Mouse (Mus musculus) lung, embryonic 14.5 days (tissue): Measurements from ENCODE around the gene Mief1. TPM values are rescaled to one million over a fixed set of nuclear protein-coding genes. Genes with fewer than 3 reads are reported as not detected.

ENCODE experiments used
- ATAC-seq: fragments of 200-750 bp; cut with Nextera tagmentation; 2 replicates; pipeline ENCODE4 v1.8.0; 2017; ENCODE audit warnings: mild to moderate bottlenecking, moderate TSS enrichment, moderate library complexity; ENCODE audit not compliant: insufficient read depth
- DNase-seq: peaks from one replicate; pipeline ENCODE4 v3.0.0-alpha.2; 2015
- H3K27ac ChIP-seq: fragments of 300-500 bp; sonication (generic); 2 replicates; pipeline ENCODE4 v1.5.1; 2014; ENCODE audit warnings: low read depth, mild to moderate bottlenecking, moderate library complexity
- H3K27me3 ChIP-seq: fragments of 300-500 bp; sonication (generic); 2 replicates; pipeline ENCODE4 v1.6.1; 2014; ENCODE audit warnings: low read length, control low read depth; ENCODE audit not compliant: insufficient read depth
- H3K36me3 ChIP-seq: fragments of 300-500 bp; sonication (generic); 2 replicates; pipeline ENCODE4 v1.6.1; 2014; ENCODE audit warnings: control low read depth; ENCODE audit not compliant: insufficient read depth
- H3K4me1 ChIP-seq: fragments of 300-500 bp; sonication (generic); 2 replicates; pipeline ENCODE4 v1.6.1; 2014; ENCODE audit warnings: antibody characterized with exemption, control low read depth; ENCODE audit not compliant: insufficient read depth
- H3K4me2 ChIP-seq: fragments of 300-500 bp; sonication (generic); 2 replicates; pipeline ENCODE4 v1.6.1; 2014; ENCODE audit warnings: mild to moderate bottlenecking
- H3K4me3 ChIP-seq: fragments of 300-500 bp; sonication (generic); 2 replicates; pipeline ENCODE4 v1.5.1; 2014; ENCODE audit warnings: low read depth, low read length
- H3K9ac ChIP-seq: fragments of 300-500 bp; sonication (generic); 2 replicates; pipeline ENCODE4 v1.6.1; 2014
- H3K9me3 ChIP-seq: fragments of 300-500 bp; sonication (generic); 2 replicates; pipeline ENCODE4 v1.6.1; 2016; ENCODE audit warnings: low read depth, low read length, control low read depth
- CTCF ChIP-seq: IDR thresholded peaks from 2 replicates; pipeline ENCODE4 v1.5.1; 2016; ENCODE audit warnings: antibody characterized with exemption, low read depth
- WGBS: fragments of 180-500 bp; shearing (Covaris S2); extraction: QIAGEN DNeasy Blood & Tissue Kit; methylation state at CpG from one replicate; pipeline ENCODE4 v1.1.7; 2014; 5-methylcytosine and 5-hydroxymethylcytosine counted together
- polyA plus RNA-seq: library from polyadenylated mRNA; unstranded; fragments of >200 nt; fragmentation: Nextera tagmentation; extraction: Ambion mirVana; gene quantifications from 2 replicates; pipeline ENCODE4 v1.2.1, GENCODE M21; 2014

Gene Mief1
- 31.7 and 32.9 TPM in 2 replicates for polyA plus RNA-seq

DNA sequence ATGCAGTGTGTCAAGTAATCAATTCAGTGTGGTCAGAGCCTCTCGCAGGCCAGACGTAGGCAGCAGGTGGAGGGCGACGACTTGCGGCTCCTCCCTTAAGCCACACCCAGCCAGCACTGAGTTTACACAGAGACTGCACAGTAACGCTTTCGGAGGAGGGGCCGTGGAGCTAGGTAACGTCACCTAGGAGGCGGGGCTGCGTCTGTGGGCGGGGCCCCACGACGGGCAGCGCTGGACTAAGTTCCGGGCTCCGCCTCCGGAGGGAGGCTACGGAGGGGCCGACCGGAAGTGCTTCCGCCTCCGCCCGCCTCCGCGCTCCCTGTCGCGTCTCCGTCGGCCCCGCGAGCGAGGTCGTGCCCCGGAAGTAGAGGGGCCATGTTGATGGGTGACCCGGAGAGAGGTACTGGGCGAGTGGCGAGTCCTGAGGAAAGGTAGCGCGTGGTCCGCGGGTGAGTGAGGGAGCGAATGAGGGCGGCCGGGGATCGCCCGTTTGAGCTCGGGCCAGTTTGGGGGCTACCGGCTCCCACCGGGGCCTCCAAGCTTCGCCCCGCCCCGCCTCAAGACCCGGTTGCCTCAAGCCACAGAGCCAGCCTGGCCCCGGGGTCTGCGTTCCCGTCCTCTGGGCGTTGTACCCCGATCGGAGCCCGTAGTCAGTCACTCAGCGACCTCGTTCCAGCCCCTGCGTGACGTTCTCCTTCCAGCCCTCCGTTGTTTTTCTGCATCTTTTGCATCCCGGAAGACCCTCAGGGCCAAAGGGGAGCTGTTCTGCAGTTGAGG, at the start of gene Mief1:
Gene Mief1, plus strand, starts transcription at position 286 of the 777 bp plus-strand sequence.
- 0 out of 2 replicates have a peak, but pooled peaks cover 3% of the 10 kb centered on the region for H3K4me1 ChIP-seq
- H3K27ac ChIP-seq, result peak within 1 kb of the TSS; percentile 90
- TF ChIP-seq CTCF, result 0 out of 2 replicates have a peak, but pooled peaks have one; percentile 21
- ATAC-seq, result peak; percentile 97
- H3K36me3 ChIP-seq, result peaks cover 31% of the 10 kb centered on the region
- DNase-seq, result peak; percentile 99
- no peaks in the 10 kb centered on the region for H3K9me3 ChIP-seq
- under 1% methylated on average over 67 of the region's 67 CpGs for WGBS
- H3K4me3 ChIP-seq, result peak within 1 kb of the TSS; percentile 93
- peak within 1 kb of the TSS; percentile 87 for H3K9ac ChIP-seq
- peak within 1 kb of the TSS; percentile 86 for H3K4me2 ChIP-seq
- H3K27me3 ChIP-seq, result no peaks in the 10 kb centered on the region

DNA sequence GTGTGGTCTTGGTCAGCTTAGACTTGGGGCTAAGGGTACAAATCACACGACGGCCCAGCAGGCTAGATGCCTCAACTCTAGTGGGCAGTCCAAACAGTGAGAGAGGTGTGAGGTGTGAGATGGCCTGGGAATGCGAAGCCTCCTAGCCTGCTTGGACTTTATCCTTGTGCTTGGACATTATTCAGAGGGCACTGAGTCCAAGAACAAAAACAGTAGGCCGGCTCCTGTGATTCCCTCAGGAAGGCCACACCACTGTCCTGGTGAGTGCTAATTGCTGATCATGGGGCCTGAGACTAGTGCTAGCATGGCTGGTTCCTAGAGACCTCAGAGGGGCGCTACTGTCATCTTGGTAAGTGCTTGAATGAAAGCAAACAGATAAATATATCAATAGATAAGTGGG, 44.9 kb upstream of the Mief1 start:
- TF ChIP-seq CTCF, result no peak

DNA sequence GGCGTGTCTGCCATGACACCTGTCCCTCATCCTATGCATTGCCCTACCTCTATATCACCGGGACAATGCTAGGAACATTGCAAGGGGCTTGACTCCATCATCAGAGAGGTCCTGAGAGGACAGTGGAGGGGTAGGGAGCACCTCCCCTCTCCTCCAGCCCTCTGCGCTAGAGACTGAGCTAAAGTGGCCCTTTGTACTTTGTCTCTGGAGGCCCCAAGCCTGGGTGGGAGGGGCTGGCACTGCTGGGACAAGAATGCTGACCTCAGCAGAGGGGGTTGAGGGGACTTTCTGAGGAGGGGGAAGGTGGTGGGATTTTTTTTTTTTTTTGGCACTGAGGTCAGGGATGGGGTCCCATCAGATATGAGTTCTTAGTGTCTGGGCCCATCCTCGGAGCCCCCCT, 43.7 kb upstream of the Mief1 start:
- 68% methylated on average over 4 of the region's 4 CpGs for WGBS
- no peak overlapping the region for H3K9ac ChIP-seq
- H3K36me3 ChIP-seq, result no peaks in the 10 kb centered on the region
- DNase-seq (no peak), ATAC-seq (0 out of 2 replicates have a peak, but pooled peaks have one; percentile 35)
- no peak overlapping the region for H3K27ac ChIP-seq
- TF ChIP-seq CTCF, result no peak
- no peak overlapping the region for H3K4me3 ChIP-seq
- no peaks in the 10 kb centered on the region for H3K9me3 ChIP-seq
- H3K4me2 ChIP-seq, result no peak overlapping the region
- H3K4me1 ChIP-seq, result no peaks in the 10 kb centered on the region; the same call in 1 of the 2 replicates
- no peaks in the 10 kb centered on the region for H3K27me3 ChIP-seq

More for the DNA sequence above, 44.9 kb upstream of the Mief1 start:
- Histone ChIP-seq H3K36me3 (no peaks in the 10 kb centered on the region), H3K27ac (no peak overlapping the region), H3K4me2 (no peak overlapping the region), H3K4me1 (no peaks in the 10 kb centered on the region; the same call in 1 of the 2 replicates), H3K9me3 (no peaks in the 10 kb centered on the region), H3K9ac (no peak overlapping the region), H3K27me3 (no peaks in the 10 kb centered on the region), H3K4me3 (no peak overlapping the region)
- WGBS, result 70% methylated on average over 5 of the region's 5 CpGs
- ATAC-seq (no peak), DNase-seq (no peak)

GRCm38 (mm10) chr15:80191585-80192245, 42.1 kb upstream of the Mief1 start:
- TF ChIP-seq CTCF, result no peak
- 60% methylated on average over 8 of the region's 8 CpGs for WGBS
- no peak for DNase-seq
- Histone ChIP-seq H3K9me3 (no peaks in the 10 kb centered on the region), H3K36me3 (no peaks in the 10 kb centered on the region), H3K4me1 (no peaks in the 10 kb centered on the region; the same call in 1 of the 2 replicates), H3K27me3 (no peaks in the 10 kb centered on the region), H3K4me3 (no peak overlapping the region), H3K9ac (no peak overlapping the region), H3K27ac (no peak overlapping the region), H3K4me2 (no peak overlapping the region)
- no peak for ATAC-seq

GRCm38 (mm10) chr15:80192246-80192585, 41.6 kb upstream of the Mief1 start:
- H3K27me3 ChIP-seq, result no peaks in the 10 kb centered on the region
- H3K9me3 ChIP-seq, result no peaks in the 10 kb centered on the region
- no peaks in the 10 kb centered on the region; the same call in 1 of the 2 replicates for H3K4me1 ChIP-seq
- ATAC-seq, result no peak
- H3K36me3 ChIP-seq, result no peaks in the 10 kb centered on the region
- no peak overlapping the region for H3K4me3 ChIP-seq
- H3K27ac ChIP-seq, result no peak overlapping the region
- TF ChIP-seq CTCF, result no peak
- no peak overlapping the region for H3K4me2 ChIP-seq
- H3K9ac ChIP-seq, result no peak overlapping the region
- DNase-seq, result no peak
- WGBS, result 83% methylated on average over 6 of the region's 6 CpGs

DNA sequence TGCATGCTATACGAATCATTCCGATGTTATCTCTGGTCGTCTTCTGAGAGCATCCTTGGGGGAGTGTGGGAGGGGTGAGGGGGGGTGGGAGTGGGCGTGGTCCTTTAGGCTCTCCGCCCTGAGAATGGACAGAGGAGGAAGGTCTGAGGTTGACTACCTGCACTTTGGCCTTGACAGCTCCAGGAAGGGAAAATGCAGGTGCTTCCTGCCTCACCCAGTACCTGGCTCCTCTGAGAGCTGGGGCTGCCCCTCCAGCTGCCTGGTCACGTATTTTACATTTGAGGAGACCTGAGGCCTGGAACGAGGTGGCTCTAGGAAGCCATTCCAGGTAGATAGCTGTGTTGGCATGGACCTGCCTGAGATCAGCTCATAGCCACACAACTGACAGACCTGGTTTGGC, 41.0 kb upstream of the Mief1 start:
- WGBS, result 73% methylated on average over 7 of the region's 7 CpGs
- Histone ChIP-seq H3K9ac (no peak overlapping the region), H3K27me3 (no peaks in the 10 kb centered on the region), H3K36me3 (no peaks in the 10 kb centered on the region), H3K4me1 (no peaks in the 10 kb centered on the region; the same call in 1 of the 2 replicates), H3K4me2 (no peak overlapping the region), H3K9me3 (peaks cover 2% of the 10 kb centered on the region; the same call in 1 of the 2 replicates), H3K27ac (no peak overlapping the region), H3K4me3 (no peak overlapping the region)
- ATAC-seq (no peak), DNase-seq (no peak)
- no peak for TF ChIP-seq CTCF

DNA sequence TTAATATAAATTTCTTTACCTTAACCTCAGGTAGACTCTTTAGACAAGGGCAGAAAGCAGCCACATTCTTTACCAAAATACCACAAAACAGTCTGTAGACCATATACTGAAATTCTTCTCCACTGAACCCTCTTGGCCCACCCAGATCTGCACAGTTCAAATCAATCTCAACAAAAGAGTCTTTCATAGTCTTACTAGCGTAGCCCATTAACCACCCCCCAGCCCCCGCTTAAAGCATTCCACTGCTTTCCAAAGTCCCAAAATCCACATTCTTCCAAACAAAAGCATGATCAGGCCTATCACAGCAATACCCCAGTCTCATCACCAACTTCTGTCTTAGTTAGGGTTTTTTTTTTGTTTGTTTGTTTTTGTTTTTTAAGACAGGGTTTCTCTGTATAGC, 34.3 kb upstream of the Mief1 start:
- no peak overlapping the region for H3K4me2 ChIP-seq
- H3K27me3 ChIP-seq, result no peaks in the 10 kb centered on the region
- H3K4me1 ChIP-seq, result no peaks in the 10 kb centered on the region
- no peaks in the 10 kb centered on the region for H3K36me3 ChIP-seq
- H3K9me3 ChIP-seq, result peaks cover 3% of the 10 kb centered on the region; the same call in 1 of the 2 replicates
- no peak overlapping the region for H3K9ac ChIP-seq
- 84% methylated on average over 2 of the region's 2 CpGs for WGBS
- H3K4me3 ChIP-seq, result no peak overlapping the region
- DNase-seq, result no peak
- no peak for ATAC-seq
- H3K27ac ChIP-seq, result no peak overlapping the region
- TF ChIP-seq CTCF, result no peak
